In genomic region chr5:72203734-72204073, GRCm38 (mm10) we compare ENCODE assay signal across 8 mouse cellular contexts. TPM values are rescaled to one million over a fixed set of nuclear protein-coding genes. Genes with fewer than 3 reads are reported as not detected.
DNase-seq lines count a peak whose midpoint lies in the region; ATAC-seq and TF ChIP-seq lines count a peak whose summit lies in the region.

No protein-coding gene starts in this region.

- no peaks in the 10 kb centered on the region for H3K36me3 ChIP-seq in lung, postnatal 0 days (ENCODE audit: insufficient read depth, low read length)
- H3K36me3 ChIP-seq in forebrain, embryonic 10.5 days (replicated peaks), result no peaks in the 10 kb centered on the region
- no peaks in the 10 kb centered on the region for H3K36me3 ChIP-seq in limb, embryonic 14.5 days (ENCODE audit: control insufficient read depth, insufficient read depth, low read length)
- no peaks in the 10 kb centered on the region for H3K36me3 ChIP-seq in stomach, embryonic 15.5 days

- no peaks in the 10 kb centered on the region for H3K27me3 ChIP-seq in lung, postnatal 0 days (replicated peaks; ENCODE audit: insufficient read depth, low read length)
- peaks cover 18% of the 10 kb centered on the region for H3K27me3 ChIP-seq in forebrain, embryonic 10.5 days (ENCODE audit: poor library complexity, severe bottlenecking)
- H3K27me3 ChIP-seq in limb, embryonic 14.5 days (ENCODE audit: control insufficient read depth, insufficient read depth, low read length), result no peaks in the 10 kb centered on the region
- H3K27me3 ChIP-seq in stomach, embryonic 15.5 days (replicated peaks), result no peaks in the 10 kb centered on the region

- peak overlapping the region; percentile 83 for H3K4me2 ChIP-seq in lung, postnatal 0 days (replicated peaks; ENCODE audit: low read depth, low read length)
- peak overlapping the region; percentile 85 for H3K4me2 ChIP-seq in limb, embryonic 14.5 days (replicated peaks; ENCODE audit: low read depth, low read length, severe bottlenecking)
- H3K4me2 ChIP-seq in stomach, embryonic 15.5 days, result peak overlapping the region; percentile 74

- peak; percentile 13; the same call in 1 of the 2 replicates for ATAC-seq in lung, postnatal 0 days
- ATAC-seq in limb, embryonic 14.5 days (ENCODE audit: low FRiP score, low read depth), result no peak
- ATAC-seq in stomach, embryonic 15.5 days (ENCODE audit: insufficient read depth, low FRiP score, low read depth), result no peak

- H3K4me1 ChIP-seq in lung, postnatal 0 days (ENCODE audit: insufficient read depth, low read depth, low read length), result peaks cover 16% of the 10 kb centered on the region; the same call in 1 of the 2 replicates
- H3K4me1 ChIP-seq in forebrain, embryonic 10.5 days, result peaks cover 29% of the 10 kb centered on the region
- H3K4me1 ChIP-seq in limb, embryonic 14.5 days (ENCODE audit: control insufficient read depth, insufficient read depth, low read length), result no peaks in the 10 kb centered on the region; the same call in 1 of the 2 replicates
- peaks cover 7% of the 10 kb centered on the region; the same call in 1 of the 2 replicates for H3K4me1 ChIP-seq in stomach, embryonic 15.5 days

- no peak for TF ChIP-seq EP300 in lung, postnatal 0 days (IDR thresholded peaks at IDR 0.05)

- peak overlapping the region; percentile 27 for H3K9ac ChIP-seq in lung, postnatal 0 days (replicated peaks; ENCODE audit: low read depth)
- peak overlapping the region; percentile 51 for H3K9ac ChIP-seq in limb, embryonic 14.5 days (ENCODE audit: low read depth, low read length, severe bottlenecking)
- peak overlapping the region; percentile 42; the same call in 1 of the 2 replicates for H3K9ac ChIP-seq in stomach, embryonic 15.5 days

- peak overlapping the region; percentile 75 for H3K27ac ChIP-seq in lung, postnatal 0 days (ENCODE audit: low read length)
- H3K27ac ChIP-seq in forebrain, embryonic 10.5 days, result peak overlapping the region; percentile 83
- H3K27ac ChIP-seq in limb, embryonic 14.5 days (replicated peaks; ENCODE audit: low read depth, low read length), result no peak overlapping the region
- H3K27ac ChIP-seq in stomach, embryonic 15.5 days, result peak overlapping the region; percentile 38; the same call in 1 of the 2 replicates

- TF ChIP-seq POLR2A in limb, embryonic 14.5 days (IDR thresholded peaks at IDR 0.05; ENCODE audit: borderline replicate concordance, extremely low read depth, insufficient read depth, insufficient read length), result no peak

- no peak for TF ChIP-seq CTCF in lung, postnatal 0 days (IDR thresholded peaks at IDR 0.05)

- no peaks in the 10 kb centered on the region for H3K9me3 ChIP-seq in lung, postnatal 0 days (ENCODE audit: low read length)
- no peaks in the 10 kb centered on the region for H3K9me3 ChIP-seq in forebrain, embryonic 10.5 days
- H3K9me3 ChIP-seq in limb, embryonic 14.5 days (ENCODE audit: control insufficient read depth, low read length), result no peaks in the 10 kb centered on the region
- H3K9me3 ChIP-seq in stomach, embryonic 15.5 days, result no peaks in the 10 kb centered on the region

- WGBS in lung, postnatal 0 days, result 2% methylated on average over 10 of the region's 10 CpGs
- 14% methylated on average over 10 of the region's 10 CpGs for WGBS in forebrain, embryonic 10.5 days
- 4% methylated on average over 10 of the region's 10 CpGs for WGBS in limb, embryonic 14.5 days
- WGBS in stomach, embryonic 15.5 days, result 8% methylated on average over 10 of the region's 10 CpGs

- H3K4me3 ChIP-seq in lung, postnatal 0 days (ENCODE audit: low read depth, low read length), result peak overlapping the region; percentile 69
- peak overlapping the region; percentile 65 for H3K4me3 ChIP-seq in forebrain, embryonic 10.5 days
- H3K4me3 ChIP-seq in limb, embryonic 14.5 days (replicated peaks; ENCODE audit: low read length), result peak overlapping the region; percentile 66
- H3K4me3 ChIP-seq in stomach, embryonic 15.5 days (replicated peaks), result peak overlapping the region; percentile 59

- DNase-seq in lung, postnatal 0 days (ENCODE audit: low spot score), result peak; percentile 54
- no peak for DNase-seq in lung, postnatal 25 days (ENCODE audit: low spot score)
- DNase-seq in forebrain, embryonic 10.5 days (ENCODE audit: extremely low spot score, low spot score), result no peak
- peak; percentile 27 for DNase-seq in limb, embryonic 14.5 days (ENCODE audit: low spot score)
- no peak for DNase-seq in gastrocnemius, adult 8-10 months (ENCODE audit: low spot score in 2 of 2)
- no peak for DNase-seq in kidney, postnatal 25 days
- no peak for DNase-seq in frontal cortex, postnatal 25 days (ENCODE audit: low spot score in 2 of 2)

RNA-seq across cellular contexts. Expression of gene Commd8, which starts 35.7 kb away (rescaled TPM):
- polyA plus RNA-seq in lung, postnatal 0 days (2015; fragmentation: Nextera tagmentation; extraction: Ambion mirVana), result 106 and 109 TPM in 2 replicates
- polyA plus RNA-seq in forebrain, embryonic 10.5 days (2016; fragmentation: Nextera tagmentation; extraction: Ambion mirVana), result 153 and 161 TPM in 2 replicates
- 35.2 and 59.3 TPM in 2 replicates for polyA plus RNA-seq in limb, embryonic 14.5 days (2012; rRNA removed)
- 152 TPM in 2 replicates for polyA plus RNA-seq in limb, embryonic 14.5 days (2014; fragmentation: Nextera tagmentation; extraction: Ambion mirVana)
- polyA plus RNA-seq in stomach, embryonic 15.5 days (2015; fragmentation: Nextera tagmentation; extraction: Ambion mirVana), result 122 and 130 TPM in 2 replicates
- total RNA-seq in gastrocnemius, adult 8-10 months (2022), result 10 to 100 TPM; 27.3 to 36.5 (median 31.9) TPM

Comparison
In these comparisons a context has a peak if more than half of its experiments do, and no peak if none do; other contexts are left out.
1. DNase-seq: peak in lung, postnatal 0 days (single experiment) and limb, embryonic 14.5 days (single experiment); none in lung, postnatal 25 days (single experiment), forebrain, embryonic 10.5 days (single experiment), gastrocnemius, adult 8-10 months (0 of 2), kidney, postnatal 25 days (0 of 2) and frontal cortex, postnatal 25 days (0 of 2).
2. Peak in every context shown above with its lines, with median percentiles within 50 percentile points of each other: H3K4me2 ChIP-seq, H3K4me3 ChIP-seq and H3K9ac ChIP-seq.